Mouse (Mus musculus) CH12.LX (cell line): ENCODE data around the gene Rnf5.

Source experiments
- ELF1 ChIP-seq: IDR thresholded peaks from 2 replicates; pipeline ENCODE4 v1.6.1; 2014; ENCODE audit warnings: low read depth, mild to moderate bottlenecking, inconsistent platforms, low read length, improper control_type of control experiment
- EP300 ChIP-seq: IDR thresholded peaks from 2 replicates; pipeline ENCODE4 v1.6.1; 2011; ENCODE audit warnings: low read length, improper control_type of control experiment
- ETS1 ChIP-seq: conservative IDR thresholded peaks from 2 replicates; pipeline ENCODE4 v1.6.1; 2012; ENCODE audit warnings: low read depth, mild to moderate bottlenecking, inconsistent platforms, low read length, improper control_type of control experiment, moderate library complexity
- JUN ChIP-seq: IDR thresholded peaks from 2 replicates; pipeline ENCODE4 v1.6.1; 2011; ENCODE audit warnings: low read depth, mild to moderate bottlenecking, low read length, improper control_type of control experiment, moderate library complexity; ENCODE audit not compliant: insufficient read depth
- KAT2A ChIP-seq: IDR thresholded peaks from 2 replicates; pipeline ENCODE4 v1.6.1; 2012; ENCODE audit warnings: low read length, improper control_type of control experiment, inconsistent platforms; ENCODE audit not compliant: insufficient replicate concordance
- MAFK ChIP-seq: IDR thresholded peaks from 2 replicates; pipeline ENCODE4 v1.6.1; 2011; ENCODE audit warnings: low read length, improper control_type of control experiment; ENCODE audit not compliant: insufficient replicate concordance
- MAZ ChIP-seq: IDR thresholded peaks from 2 replicates; pipeline ENCODE4 v1.6.1; 2012; ENCODE audit warnings: low read depth, mild to moderate bottlenecking, inconsistent platforms, low read length, improper control_type of control experiment, moderate library complexity
- MYC ChIP-seq: IDR thresholded peaks from 2 replicates; pipeline ENCODE4 v1.6.1; 2011; ENCODE audit warnings: low read depth, mild to moderate bottlenecking, improper control_type of control experiment, low read length
- NELFE ChIP-seq: IDR thresholded peaks from 2 replicates; pipeline ENCODE4 v1.6.1; 2011; ENCODE audit warnings: low read depth, low read length, improper control_type of control experiment
- POLR2AphosphoS2 ChIP-seq: IDR thresholded peaks from 2 replicates; pipeline ENCODE4 v1.6.1; 2011; ENCODE audit warnings: low read depth, low read length, improper control_type of control experiment
- RCOR1 ChIP-seq: conservative IDR thresholded peaks from 2 replicates; pipeline ENCODE4 v1.6.1; 2012; ENCODE audit warnings: low read depth, mild to moderate bottlenecking, inconsistent platforms, low read length, improper control_type of control experiment
- ZNF384 ChIP-seq: IDR thresholded peaks from 2 replicates; pipeline ENCODE4 v1.6.1; 2012; ENCODE audit warnings: low read depth, low read length, improper control_type of control experiment, inconsistent platforms

DNA sequence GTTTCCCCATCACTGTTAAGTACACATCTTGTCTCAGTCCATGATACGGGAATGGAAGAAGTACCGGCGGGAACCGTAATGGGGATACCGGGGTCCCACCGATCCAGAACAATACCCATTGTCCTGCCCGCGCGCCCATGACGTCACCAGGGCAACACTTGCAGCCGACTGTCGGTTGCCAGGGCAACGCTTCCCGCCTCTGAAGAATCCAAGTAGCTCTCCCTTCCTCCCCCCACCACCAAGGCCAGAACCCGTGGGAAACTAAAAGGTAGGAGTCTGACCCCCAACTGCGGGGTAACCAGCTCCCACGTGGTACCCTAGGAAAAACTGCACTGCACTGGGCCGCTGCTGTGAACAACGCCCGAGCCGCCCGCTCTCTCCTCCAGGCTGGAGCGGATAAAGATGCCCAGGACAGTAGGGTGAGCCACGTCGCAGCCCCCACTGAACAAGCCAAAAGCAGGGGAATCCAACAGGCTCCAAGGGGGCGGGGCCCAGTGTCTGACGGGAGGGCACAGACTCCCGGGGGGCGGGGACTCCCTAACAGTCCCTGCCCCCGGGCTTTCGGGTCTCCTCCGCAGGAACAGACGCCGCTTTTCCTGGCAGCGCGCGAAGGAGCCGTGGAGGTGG lies 16.6 kb downstream of the Rnf5 start:
- TF ChIP-seq MYC (no peak), ETS1 (no peak), JUN (no peak), RCOR1 (no peak), EP300 (no peak), KAT2A (no peak), NELFE (no peak), MAFK (no peak), MAZ (no peak), POLR2AphosphoS2 (no peak), ELF1 (no peak), ZNF384 (no peak)
